Mouse (Mus musculus): Measurements from ENCODE around the gene Plch2.

Gene Plch2

DNA sequence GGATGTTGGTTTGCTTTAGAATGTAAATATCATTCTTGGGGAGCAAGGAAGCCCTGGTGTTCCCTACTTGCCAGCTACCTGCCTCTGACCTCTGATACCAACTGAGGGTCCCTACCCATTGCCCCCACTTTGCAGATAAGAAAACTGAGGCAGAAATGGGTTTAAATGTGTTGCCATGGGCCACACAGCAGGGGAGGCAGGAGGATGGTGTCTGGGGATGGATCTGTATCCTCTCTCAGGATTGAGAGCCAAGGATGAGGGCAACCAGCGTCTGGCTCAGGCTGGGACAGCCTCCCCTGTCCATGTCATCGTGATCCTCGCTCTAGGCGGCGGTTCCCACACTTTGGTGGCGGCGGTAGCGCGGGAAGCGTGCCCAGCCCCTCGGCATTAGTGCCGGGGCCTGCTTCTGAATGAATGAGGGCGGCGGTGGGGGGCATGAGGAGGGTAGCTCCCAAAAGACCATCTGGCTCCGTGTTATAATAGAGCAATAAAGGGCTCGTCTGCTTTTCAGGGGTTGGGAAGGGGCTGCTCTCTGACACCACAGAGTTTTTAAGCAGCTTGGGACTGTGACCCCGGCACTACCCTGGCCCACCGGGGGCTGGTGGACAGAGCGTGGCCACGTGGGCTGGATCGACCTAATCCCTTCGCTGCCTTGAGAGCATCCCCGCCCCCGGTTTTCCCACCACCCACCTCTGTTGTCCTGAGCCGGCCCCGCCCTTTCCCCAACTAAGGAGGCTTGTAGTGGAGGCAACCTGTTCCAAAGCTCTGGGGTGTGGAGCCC, 103.9 kb downstream of the Plch2 start:
- DNase-seq = no peak

DNA sequence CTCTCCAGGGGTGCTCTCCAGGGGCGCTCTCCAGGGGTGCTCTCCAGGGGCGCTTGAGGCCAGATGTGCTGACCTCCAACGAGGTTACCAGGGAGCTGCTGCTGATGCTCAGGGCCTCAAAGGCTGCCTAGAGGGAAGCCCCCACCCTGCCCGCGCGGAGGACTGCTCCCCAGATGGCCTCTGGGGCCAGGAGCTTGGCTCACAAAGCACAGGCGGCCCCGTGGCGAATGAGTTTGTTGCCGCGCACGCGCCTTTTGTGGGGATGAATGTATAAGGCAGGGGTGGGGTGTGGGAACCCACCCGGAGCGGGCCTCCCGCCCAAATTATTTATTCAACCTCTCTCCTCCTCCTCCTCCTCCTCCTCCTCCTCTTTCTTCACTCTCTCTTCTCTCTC, 107.0 kb downstream of the Plch2 start:
- no peak for DNase-seq

DNA sequence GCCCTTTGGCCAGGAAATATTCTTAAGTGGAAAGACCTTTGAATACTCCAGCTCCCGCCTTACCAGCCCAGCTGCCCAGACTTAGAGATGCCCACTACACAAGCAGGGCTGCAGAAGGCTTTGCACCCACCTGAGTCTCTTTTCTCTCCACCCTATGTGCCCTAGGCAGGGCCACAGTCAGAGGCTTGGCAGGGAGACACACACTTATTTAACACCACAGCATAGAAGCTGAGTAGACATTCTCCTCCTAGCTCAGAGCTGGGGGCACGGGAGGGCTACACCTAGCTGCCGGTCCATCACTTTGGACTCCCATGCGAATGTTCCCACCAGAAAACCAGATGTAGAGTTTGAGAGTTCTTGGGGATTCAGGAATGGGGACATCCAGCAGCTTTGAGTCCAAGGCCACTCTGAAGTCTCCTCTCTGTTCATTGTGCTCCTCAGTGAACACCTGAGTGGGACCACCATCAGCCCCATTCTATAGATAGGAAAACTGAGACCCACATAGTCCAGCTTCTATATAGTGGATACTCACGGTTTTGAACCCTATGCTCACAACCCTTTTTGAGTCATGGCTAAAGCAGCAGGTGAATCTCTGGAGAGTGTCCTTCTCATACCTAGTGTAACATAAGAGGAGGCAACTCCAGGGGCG, 107.5 kb downstream of the Plch2 start:
- DNase-seq = no peak

DNA sequence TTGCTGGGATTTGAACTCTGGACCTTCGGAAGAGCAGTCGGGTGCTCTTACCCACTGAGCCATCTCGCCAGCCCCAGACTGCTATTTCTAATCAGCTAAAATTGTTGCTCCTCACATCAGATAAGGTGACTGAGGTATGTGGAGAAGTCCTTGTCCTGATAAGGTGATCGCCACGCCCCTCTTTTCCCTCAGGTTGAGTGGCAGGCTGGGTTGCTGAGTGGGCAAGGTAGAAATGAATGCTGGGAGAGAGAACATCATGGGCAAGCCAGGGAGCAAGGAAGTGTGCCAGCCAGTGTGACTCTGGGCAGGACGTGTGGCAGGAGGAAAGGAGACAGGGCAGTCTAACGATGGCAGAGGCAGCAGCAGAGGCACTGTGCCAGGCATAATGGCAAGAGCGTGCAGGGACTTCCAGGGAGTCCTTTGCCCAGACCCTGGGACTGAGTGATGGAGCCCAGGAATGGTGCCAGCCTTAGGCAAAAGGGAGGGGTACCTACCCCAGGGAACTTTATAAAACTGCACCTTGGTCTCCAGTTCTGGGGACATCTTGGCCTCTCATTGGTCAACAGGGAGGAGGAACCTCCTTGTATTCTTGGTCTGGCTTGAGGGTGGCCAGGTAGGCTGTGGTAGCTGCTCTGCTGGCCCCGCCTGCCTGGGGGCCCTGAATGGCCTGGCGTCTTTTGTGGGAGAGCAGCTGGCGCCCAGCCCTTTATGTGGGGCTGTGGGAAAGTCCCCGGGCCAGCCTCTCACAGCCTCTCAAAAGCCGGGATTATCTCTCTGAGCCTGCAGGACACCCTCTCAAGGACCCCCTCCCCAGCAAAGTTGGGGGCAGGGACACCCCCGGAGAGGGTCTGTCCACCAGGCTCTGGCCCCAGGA, 108.3 kb downstream of the Plch2 start:
- DNase-seq = no peak

- DNase-seq = peak; percentile 82
These were observed 110.3 kb downstream of the Plch2 start for GRCm38 (mm10) chr4:154946319-154946718.

DNA sequence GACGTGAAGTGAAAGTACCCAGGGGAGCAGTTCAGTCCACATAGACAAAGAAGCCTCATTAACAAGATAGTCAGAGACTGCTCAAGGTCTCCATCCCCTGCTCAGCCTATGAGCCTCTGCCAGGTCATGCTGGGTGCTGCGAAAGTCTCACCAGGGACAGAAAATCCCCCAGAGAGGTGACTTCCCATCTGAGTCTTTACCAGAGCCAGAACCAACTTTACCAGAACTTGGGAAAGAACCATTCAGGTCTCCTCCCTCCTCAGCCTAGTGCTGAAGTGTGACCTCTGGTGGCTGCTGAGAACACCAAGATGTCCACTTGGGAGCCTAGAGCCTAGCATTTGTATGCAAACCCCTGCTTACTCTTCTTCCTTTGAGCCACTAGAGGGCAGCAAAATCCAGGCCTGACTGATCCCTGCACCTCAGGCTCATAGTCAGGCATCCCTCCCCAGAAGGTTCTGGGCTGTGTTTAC, 112.4 kb downstream of the Plch2 start:
- DNase-seq = peak; percentile 83

- no peak for DNase-seq
These were observed 113.1 kb downstream of the Plch2 start for GRCm38 (mm10) chr4:154943323-154944039.

DNA sequence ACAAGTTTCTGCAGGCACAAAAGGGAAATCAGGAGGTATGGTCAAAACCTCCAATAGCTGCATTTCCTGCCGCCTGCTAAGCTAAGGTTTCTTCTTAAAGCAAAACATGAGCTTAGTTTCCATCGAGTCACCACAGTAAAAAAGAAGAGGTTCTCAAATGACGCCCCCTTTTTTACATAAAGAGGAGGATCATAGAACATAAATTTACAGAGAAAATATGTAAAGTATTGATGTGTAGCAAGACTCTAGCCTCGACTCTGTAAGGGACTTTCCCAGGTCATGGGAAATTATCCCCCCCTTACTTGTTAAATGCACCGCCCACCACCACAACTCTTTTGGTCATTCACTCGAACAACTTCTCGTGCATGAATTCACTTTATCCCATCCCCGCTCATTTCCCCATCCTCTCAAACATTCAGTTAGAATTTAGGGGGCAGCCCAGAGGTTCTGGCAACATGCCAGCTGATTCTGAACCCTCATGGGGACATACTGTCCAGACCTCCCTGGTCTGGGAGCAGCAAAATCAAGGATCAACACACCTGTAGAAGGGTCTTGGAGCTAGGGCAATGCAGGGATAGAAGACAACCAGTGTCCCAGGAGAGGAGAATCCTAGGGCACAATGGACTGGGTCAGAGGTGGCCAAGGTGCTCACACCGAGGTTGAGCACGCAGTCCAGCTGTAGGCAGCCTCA, 113.8 kb downstream of the Plch2 start:
- DNase-seq = no peak

DNA sequence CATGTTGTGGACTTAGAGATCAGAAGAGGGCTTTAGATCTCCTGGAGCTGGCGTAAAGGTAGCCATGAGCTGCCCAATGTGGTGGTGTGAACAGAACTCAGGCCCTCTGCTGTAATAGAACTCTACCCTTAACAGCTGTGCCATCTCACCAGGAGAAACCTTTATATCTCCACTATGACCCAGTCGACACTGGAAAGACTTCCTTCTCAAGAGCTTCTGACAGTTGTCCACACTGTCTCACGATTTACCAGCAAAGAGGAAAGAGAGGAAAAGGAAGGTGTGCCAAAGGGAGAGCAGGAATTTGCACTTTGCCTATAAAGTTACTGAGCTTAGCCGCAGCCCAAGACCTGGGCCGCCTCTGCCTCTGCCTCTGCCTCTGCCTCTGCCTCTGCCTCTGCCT, 114.8 kb downstream of the Plch2 start:
- DNase-seq = no peak

GRCm38 (mm10) chr4:154940156-154940555, 116.4 kb downstream of the Plch2 start:
- DNase-seq = no peak

- DNase-seq = no peak
These were observed 118.8 kb downstream of the Plch2 start for GRCm38 (mm10) chr4:154937746-154938145.

DNA sequence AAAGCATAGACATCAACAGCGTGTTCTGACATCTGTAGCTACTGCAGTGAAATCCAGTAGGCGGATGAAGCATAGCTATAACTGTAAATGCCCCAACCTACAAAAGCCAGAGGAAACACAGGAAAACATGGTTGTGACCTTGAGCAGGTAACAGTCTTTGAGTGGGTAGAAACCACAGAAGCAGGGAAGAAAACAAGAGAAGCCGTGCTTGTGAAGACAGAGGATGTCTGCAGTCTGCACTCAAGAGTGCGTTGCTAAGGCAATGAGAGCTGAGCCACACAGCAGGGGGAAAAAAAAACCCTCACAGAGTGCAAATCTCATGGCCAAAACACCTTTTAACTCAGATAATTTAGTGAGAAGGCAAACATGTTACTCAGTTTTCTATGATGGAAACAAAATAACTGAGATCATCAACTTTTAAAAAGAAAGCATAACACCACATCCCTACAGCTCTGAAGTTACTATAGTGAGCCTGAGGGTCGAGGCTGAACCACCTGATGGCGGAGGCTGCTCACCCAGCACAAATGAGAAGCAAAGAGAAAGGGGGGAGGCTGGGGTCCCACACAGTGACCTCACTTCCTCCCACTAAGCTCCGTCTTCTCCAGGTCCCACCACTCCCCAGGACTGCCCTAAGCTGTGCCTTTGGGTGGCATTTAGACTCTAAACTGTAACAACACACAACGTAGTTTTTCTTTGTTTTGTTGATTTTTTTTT, 119.9 kb downstream of the Plch2 start:
- no peak for DNase-seq

- no peak for DNase-seq
These were observed 120.8 kb downstream of the Plch2 start for GRCm38 (mm10) chr4:154935788-154936187.

- no peak for DNase-seq
These were observed 121.8 kb downstream of the Plch2 start for GRCm38 (mm10) chr4:154934800-154935199.

DNA sequence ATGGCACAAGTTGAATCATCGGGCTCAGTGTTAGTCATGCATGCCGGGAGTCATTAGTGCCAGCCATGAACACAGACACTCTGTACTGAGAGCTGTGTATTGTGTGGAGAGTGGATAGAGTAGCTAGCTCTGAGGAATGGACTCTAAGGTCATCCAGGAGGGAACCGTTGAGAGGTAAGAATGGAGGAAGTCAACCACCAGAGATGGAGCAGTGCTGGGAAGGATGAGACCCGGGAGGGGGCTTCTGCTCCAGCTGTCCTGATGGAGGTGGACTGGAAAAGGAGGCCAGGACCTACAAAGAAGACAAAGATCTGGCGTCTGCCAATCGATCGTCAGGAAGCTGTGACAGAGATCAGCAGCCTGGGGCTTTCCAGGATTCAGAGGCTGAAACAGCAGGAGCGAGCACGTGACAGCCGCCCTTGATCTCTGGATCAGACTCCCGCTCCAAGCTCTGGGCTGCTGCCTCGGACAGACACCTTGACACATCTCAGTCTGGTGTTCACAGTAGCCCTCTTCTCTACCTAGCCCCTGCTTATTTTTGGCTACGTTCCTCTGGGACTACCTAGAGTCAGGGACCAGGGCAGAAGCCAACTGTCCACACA, 123.2 kb downstream of the Plch2 start:
- DNase-seq = no peak
